Mouse (Mus musculus) embryonic fibroblast, embryonic 13.5 days (primary cell): ENCODE results near the gene Ptcra.

Source experiments
- CTCF ChIP-seq: IDR thresholded peaks from 2 replicates; pipeline ENCODE4 v1.5.1; 2011; ENCODE audit warnings: mild to moderate bottlenecking, control low read depth, low read length, moderate library complexity, borderline replicate concordance; ENCODE audit not compliant: insufficient read depth
- POLR2A ChIP-seq: IDR thresholded peaks from 2 replicates; pipeline ENCODE4 v1.6.1; 2011; ENCODE audit warnings: low read depth, mild to moderate bottlenecking, control low read depth, low read length, moderate library complexity

DNA sequence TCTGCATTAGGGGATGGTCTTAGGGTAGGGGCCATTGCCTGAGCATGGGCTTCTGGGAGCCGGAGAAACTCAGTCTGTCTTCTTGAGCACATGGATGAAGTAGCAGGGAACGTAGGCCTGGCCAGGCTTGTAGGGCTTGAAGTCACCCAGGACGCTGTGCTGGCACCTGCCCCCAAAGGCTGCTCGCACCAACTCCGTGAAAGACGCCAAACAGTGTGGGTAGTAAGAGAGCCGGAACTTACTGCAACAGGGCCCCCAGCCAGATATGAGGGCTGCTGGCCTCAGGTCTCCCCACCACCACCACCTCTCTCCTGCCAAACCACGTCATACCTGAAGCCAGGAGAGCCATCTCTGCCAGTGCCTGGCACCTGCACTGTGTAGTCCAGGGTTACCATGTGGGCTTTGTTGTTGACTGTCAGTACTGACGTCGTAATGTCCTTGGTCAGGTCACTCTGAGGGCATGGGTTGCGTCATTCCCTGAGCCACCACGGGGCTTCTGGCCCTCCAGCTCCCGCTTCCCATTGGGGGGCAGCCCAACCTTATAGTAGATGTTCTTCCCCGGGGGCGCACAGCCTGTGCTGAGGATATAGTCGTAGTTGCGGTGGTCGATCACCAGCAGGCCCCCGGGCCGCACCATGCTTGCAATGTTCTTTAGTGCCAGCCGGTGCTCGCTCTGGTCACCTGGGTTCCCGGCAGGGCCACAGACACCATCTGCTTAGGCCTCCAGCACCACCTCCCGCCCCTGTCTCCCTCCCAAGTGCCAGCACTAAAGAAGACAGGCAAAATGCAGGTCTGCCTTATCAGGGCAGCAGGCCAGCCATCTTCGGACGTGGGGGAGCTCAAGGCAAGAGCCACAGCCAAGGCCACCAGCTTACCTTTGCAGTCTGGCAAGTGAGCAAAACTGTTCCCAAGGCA lies 37.5 kb downstream of the Ptcra start:
- TF ChIP-seq CTCF (no peak), POLR2A (no peak)
